Mouse (Mus musculus) olfactory bulb, adult 2 months (tissue): ENCODE data around the gene L3hypdh. TPM values are rescaled to one million over a fixed set of nuclear protein-coding genes. Genes with fewer than 3 reads are reported as not detected.
A peak's percentile ranks its signal among the peaks of the same experiment; 100 is the strongest.

Experiments
- H3K27ac ChIP-seq: fragments of 200-500 bp; 2 replicates; pipeline ENCODE4 v1.5.1; 2012; ENCODE audit warnings: low read depth, low read length; ENCODE audit not compliant: insufficient read depth
- H3K4me1 ChIP-seq: fragments of 200-500 bp; 2 replicates; pipeline ENCODE4 v1.6.1; 2012; ENCODE audit warnings: low read length; ENCODE audit not compliant: control insufficient read depth, insufficient read depth
- H3K4me3 ChIP-seq: fragments of 200-500 bp; 2 replicates; pipeline ENCODE4 v1.5.1; 2012; ENCODE audit warnings: mild to moderate bottlenecking, low read depth, low read length, moderate library complexity; ENCODE audit not compliant: insufficient read depth
- CTCF ChIP-seq: fragments of 200-500 bp; IDR thresholded peaks from 2 replicates; pipeline ENCODE4 v1.5.1; 2012; ENCODE audit warnings: low read depth, mild to moderate bottlenecking, low read length, moderate library complexity; ENCODE audit not compliant: insufficient read depth
- POLR2A ChIP-seq: fragments of 200-500 bp; IDR thresholded peaks from 2 replicates; pipeline ENCODE4 v1.6.1; 2012; ENCODE audit warnings: mild to moderate bottlenecking, low read depth, low read length, moderate library complexity; ENCODE audit not compliant: insufficient read depth
- WGBS: fragments of 180-500 bp; shearing (Covaris S2); methylation state at CpG from one replicate; pipeline ENCODE4 v1.1.7; 2018; 5-methylcytosine and 5-hydroxymethylcytosine counted together
- polyA plus RNA-seq: library from polyadenylated mRNA; stranded (reverse); fragments of >200 nt; gene quantifications from 2 replicates; pipeline ENCODE4 v1.2.4, GENCODE M21; 2012; ENCODE audit warnings: low replicate concordance; ENCODE audit not compliant: missing spikeins, insufficient read depth, insufficient read length

The L3hypdh gene
- polyA plus RNA-seq, 1 experiment: not detected

DNA sequence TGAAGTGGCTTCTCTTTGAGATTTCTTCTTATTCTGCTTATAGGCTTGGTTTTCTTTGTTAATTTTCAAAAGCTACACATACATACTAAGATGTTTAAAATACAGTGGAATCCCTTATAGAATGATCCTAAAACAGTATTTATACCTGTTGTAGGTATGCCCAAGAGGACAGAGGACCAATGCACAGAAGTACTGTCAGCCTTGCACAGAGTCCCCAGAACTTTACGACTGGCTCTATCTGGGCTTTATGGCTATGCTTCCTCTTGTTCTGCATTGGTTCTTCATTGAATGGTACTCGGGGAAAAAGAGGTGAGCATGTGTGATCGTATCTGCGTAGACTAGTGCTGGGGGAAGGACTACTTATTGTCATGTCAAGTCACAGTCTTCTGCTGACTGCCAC lies 4.6 kb upstream of the L3hypdh start:
- Histone ChIP-seq H3K4me1 (peaks cover 2% of the 10 kb centered on the region), H3K27ac (no peak overlapping the region), H3K4me3 (no peak overlapping the region)
- WGBS: 83% methylated on average over 4 of the region's 4 CpGs
- TF ChIP-seq POLR2A (no peak), CTCF (no peak)

DNA sequence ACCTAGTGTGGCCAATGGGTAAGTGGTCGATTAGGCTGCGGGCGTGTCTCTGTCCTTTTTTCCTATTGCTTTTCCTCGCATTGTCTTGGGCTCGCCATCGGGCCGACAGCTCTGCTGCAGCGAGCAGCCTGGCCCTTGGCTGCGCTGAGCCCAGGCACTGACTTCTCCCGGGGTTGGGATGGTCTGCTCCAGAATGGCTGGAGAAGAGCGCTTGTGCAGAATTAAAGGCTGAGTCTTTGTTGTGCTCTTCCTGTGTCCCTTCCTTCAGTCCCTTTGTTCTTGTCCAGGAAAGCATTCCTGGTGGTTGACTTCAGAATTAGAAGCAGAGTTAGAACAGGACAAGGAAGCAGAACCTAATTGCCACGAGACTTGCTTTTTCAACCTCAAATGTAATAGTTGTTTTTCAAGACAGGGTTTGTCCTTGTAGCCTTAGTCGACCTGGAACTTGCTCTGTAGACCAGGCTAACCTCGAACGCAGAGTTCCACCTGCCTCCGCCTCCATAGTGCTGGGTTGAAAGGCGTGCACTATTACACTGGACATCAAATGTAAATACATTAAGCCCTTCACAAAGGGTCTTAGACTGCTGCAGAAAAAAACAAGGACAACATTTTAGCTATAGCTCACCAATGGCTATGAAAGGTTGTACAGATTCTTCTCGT lies 1.1 kb upstream of the L3hypdh start:
- TF ChIP-seq POLR2A (no peak), CTCF (no peak)
- H3K4me1 ChIP-seq: peaks cover 9% of the 10 kb centered on the region
- under 1% methylated on average over 18 of the region's 18 CpGs for WGBS
- H3K27ac ChIP-seq: peak overlapping the region; percentile 86
- peak overlapping the region; percentile 87 for H3K4me3 ChIP-seq

GRCm38 (mm10) chr12:72085024-72085328 lies 263 bp downstream of the L3hypdh start:
- TF ChIP-seq POLR2A: no peak; the same call in 1 of the 2 replicates
- under 1% methylated on average over 31 of the region's 31 CpGs for WGBS
- H3K27ac ChIP-seq: peak overlapping the region; percentile 52
- H3K4me1 ChIP-seq: peaks cover 9% of the 10 kb centered on the region
- peak overlapping the region; percentile 87 for H3K4me3 ChIP-seq

- TF ChIP-seq POLR2A (no peak), CTCF (no peak)
- Histone ChIP-seq H3K4me3 (peak overlapping the region; percentile 87), H3K4me1 (peaks cover 9% of the 10 kb centered on the region), H3K27ac (peak overlapping the region; percentile 52)
- 15% methylated on average over 46 of the region's 46 CpGs for WGBS
Observed at GRCm38 (mm10) chr12:72084261-72085023, 797 bp downstream of the L3hypdh start.

GRCm38 (mm10) chr12:72083265-72083664 lies 2.0 kb downstream of the L3hypdh start:
- Histone ChIP-seq H3K27ac (no peak overlapping the region), H3K4me1 (peaks cover 9% of the 10 kb centered on the region), H3K4me3 (no peak overlapping the region)
- TF ChIP-seq POLR2A: no peak
- 89% methylated on average over 9 of the region's 9 CpGs for WGBS

- no peak for TF ChIP-seq CTCF
- TF ChIP-seq POLR2A: no peak
- no peak overlapping the region for H3K27ac ChIP-seq
- no peak overlapping the region for H3K4me3 ChIP-seq
- peaks cover 9% of the 10 kb centered on the region for H3K4me1 ChIP-seq
- 47% methylated on average over 18 of the region's 18 CpGs for WGBS
Observed at GRCm38 (mm10) chr12:72082370-72082769, 2.9 kb downstream of the L3hypdh start.

DNA sequence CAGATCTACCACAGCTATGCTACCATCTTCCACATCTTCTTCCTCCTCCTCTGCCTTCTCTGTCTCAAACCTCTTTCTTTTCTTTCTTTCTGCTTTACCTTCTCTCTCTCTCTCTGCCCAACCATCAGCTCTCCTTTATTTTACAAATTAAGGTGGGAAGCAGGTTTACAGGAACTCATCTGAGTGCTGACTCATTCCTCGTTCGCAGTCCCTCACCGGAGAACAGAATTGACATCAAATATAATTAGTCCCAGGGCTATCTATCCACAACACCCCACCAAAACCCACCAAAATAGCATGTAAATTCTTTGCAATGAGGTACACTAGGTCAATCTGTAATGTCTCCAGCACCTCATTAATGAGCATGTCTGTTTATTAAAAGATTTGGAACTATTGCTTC lies 3.3 kb downstream of the L3hypdh start:
- Histone ChIP-seq H3K4me1 (peaks cover 9% of the 10 kb centered on the region), H3K4me3 (no peak overlapping the region), H3K27ac (no peak overlapping the region)
- TF ChIP-seq POLR2A (no peak), CTCF (no peak)
- WGBS: 70% methylated on average over 3 of the region's 3 CpGs

- Histone ChIP-seq H3K4me3 (no peak overlapping the region), H3K4me1 (peaks cover 4% of the 10 kb centered on the region), H3K27ac (no peak overlapping the region)
- TF ChIP-seq POLR2A (no peak), CTCF (no peak)
- 96% methylated on average over 3 of the region's 3 CpGs for WGBS
Observed at GRCm38 (mm10) chr12:72078248-72078647, 7.0 kb downstream of the L3hypdh start.

GRCm38 (mm10) chr12:72070327-72071269 lies 14.6 kb downstream of the L3hypdh start, which contains the start of gene Gpr135:
Gene Gpr135, minus strand, starts transcription at chr12:72071125.
- peak within 1 kb of the TSS; percentile 89 for H3K27ac ChIP-seq
- WGBS: under 1% methylated on average over 94 of the region's 94 CpGs
- TF ChIP-seq CTCF (peak; percentile 83), POLR2A (no peak; the same call in 1 of the 2 replicates)
- peak within 1 kb of the TSS; percentile 92 for H3K4me3 ChIP-seq
- peaks cover 9% of the 10 kb centered on the region for H3K4me1 ChIP-seq
